Mouse (Mus musculus) liver, adult 2 months (tissue): ENCODE results near the gene Rere.

Experiments used
- CTCF ChIP-seq: fragments of 200-500 bp; IDR thresholded peaks from 2 replicates; pipeline ENCODE4 v1.5.1; 2011; ENCODE audit warnings: low read depth, low read length, control low read depth
- POLR2A ChIP-seq: fragments of 200-500 bp; IDR thresholded peaks from 2 replicates; pipeline ENCODE4 v1.6.1; 2011; ENCODE audit warnings: low read length, control low read depth; ENCODE audit not compliant: insufficient read depth; ENCODE audit errors: extremely low read depth

DNA sequence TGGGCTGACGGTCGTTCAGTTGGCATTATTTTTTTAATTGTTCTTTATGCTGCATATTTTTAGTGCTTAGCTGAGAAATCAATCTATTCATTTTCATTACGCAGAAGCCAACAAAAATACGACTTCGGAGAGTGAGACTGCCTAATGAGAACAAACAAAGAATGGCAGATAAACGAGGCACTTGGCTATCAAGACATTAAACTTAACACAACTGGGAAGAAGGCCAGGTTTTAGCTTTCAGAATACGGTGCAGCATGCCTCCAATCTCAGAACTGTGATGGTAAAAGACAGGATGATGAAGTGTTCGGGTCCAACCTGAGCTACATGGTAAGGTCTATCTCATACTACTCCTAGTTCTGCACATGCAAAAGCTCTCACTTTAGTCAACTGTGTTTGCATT is 19.1 kb upstream of the Rere start:
- TF ChIP-seq CTCF = no peak
- no peak for TF ChIP-seq POLR2A
